ENCODE assay signal across 29 mouse cellular contexts in the genomic region with DNA sequence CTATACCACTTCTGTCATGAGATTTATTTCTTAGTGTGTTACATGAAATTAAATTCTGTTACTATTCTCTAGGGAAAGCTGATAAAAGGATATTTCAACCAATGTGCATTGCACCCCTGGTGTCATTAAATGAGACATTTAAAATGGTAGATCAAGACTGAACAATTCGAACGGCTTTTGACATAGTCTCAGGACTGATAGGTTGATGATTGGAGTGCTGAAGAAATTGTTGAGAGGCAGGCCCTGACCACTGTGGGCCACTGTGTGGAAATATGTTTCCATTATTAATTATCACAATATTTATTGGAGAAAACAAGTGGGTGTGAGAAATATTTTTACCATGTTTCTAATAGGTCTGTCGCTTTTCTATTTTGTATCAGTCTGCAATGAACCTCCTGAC.
DNase-seq lines count a peak whose midpoint lies in the region; ATAC-seq and TF ChIP-seq lines count a peak whose summit lies in the region.
"Had no signal": no experiment of that assay in that cellular context is flagged by ENCODE, and none has a peak within 500 bp of the region (broad histone marks: within the 10 kb centered on the region; RNA-seq: fewer than 3 reads in every experiment).

No protein-coding gene starts in this region.

- H3K27me3 ChIP-seq in hindbrain, embryonic 11.5 days (ENCODE audit: control insufficient read depth, insufficient read depth, low read length), result no peaks in the 10 kb centered on the region
- no peaks in the 10 kb centered on the region for H3K27me3 ChIP-seq in hindbrain, embryonic 16.5 days (replicated peaks; ENCODE audit: control insufficient read depth, insufficient read depth, low read length)
- H3K27me3 ChIP-seq in hindbrain, embryonic 14.5 days (ENCODE audit: control insufficient read depth, insufficient read depth, low read length), result no peaks in the 10 kb centered on the region
- no peaks in the 10 kb centered on the region for H3K27me3 ChIP-seq in hindbrain, postnatal 0 days (ENCODE audit: insufficient read depth, low read length)
- H3K27me3 ChIP-seq in midbrain, embryonic 16.5 days (ENCODE audit: control insufficient read depth, insufficient read depth, low read depth, low read length), result no peaks in the 10 kb centered on the region
- no peaks in the 10 kb centered on the region for H3K27me3 ChIP-seq in midbrain, postnatal 0 days (ENCODE audit: insufficient read depth, low read length)
- H3K27me3 ChIP-seq in neural tube, embryonic 12.5 days (replicated peaks), result no peaks in the 10 kb centered on the region
- no peaks in the 10 kb centered on the region for H3K27me3 ChIP-seq in neural tube, embryonic 15.5 days (replicated peaks)
- H3K27me3 ChIP-seq: CH12.LX; embryonic facial prominence, embryonic 13.5 days; embryonic facial prominence, embryonic 15.5 days; forebrain, embryonic 12.5 days; Patski had no signal

- H3K4me1 ChIP-seq in hindbrain, embryonic 11.5 days (replicated peaks; ENCODE audit: control insufficient read depth, insufficient read depth, low read length), result no peaks in the 10 kb centered on the region
- H3K4me1 ChIP-seq in hindbrain, embryonic 16.5 days (ENCODE audit: control insufficient read depth, insufficient read depth, low read depth, low read length), result no peaks in the 10 kb centered on the region
- no peaks in the 10 kb centered on the region for H3K4me1 ChIP-seq in hindbrain, embryonic 14.5 days (replicated peaks; ENCODE audit: control insufficient read depth, insufficient read depth, low read length)
- H3K4me1 ChIP-seq in hindbrain, postnatal 0 days (ENCODE audit: insufficient read depth, low read length), result no peaks in the 10 kb centered on the region
- H3K4me1 ChIP-seq in midbrain, embryonic 16.5 days (ENCODE audit: control insufficient read depth, insufficient read depth, low read length), result no peaks in the 10 kb centered on the region
- no peaks in the 10 kb centered on the region for H3K4me1 ChIP-seq in midbrain, postnatal 0 days (ENCODE audit: insufficient read depth, low read length)
- no peaks in the 10 kb centered on the region for H3K4me1 ChIP-seq in neural tube, embryonic 12.5 days
- no peaks in the 10 kb centered on the region for H3K4me1 ChIP-seq in neural tube, embryonic 15.5 days
- H3K4me1 ChIP-seq: embryonic facial prominence, embryonic 13.5 days; embryonic facial prominence, embryonic 15.5 days; forebrain, embryonic 10.5 days; forebrain, embryonic 12.5 days had no signal

- peak; percentile 68 for ATAC-seq in hindbrain, embryonic 11.5 days (ENCODE audit: low FRiP score)
- ATAC-seq in hindbrain, embryonic 16.5 days, result no peak
- no peak for ATAC-seq in hindbrain, embryonic 14.5 days (ENCODE audit: low FRiP score)
- no peak for ATAC-seq in hindbrain, postnatal 0 days
- ATAC-seq in midbrain, embryonic 16.5 days, result peak; percentile 45; the same call in 1 of the 2 replicates
- ATAC-seq in midbrain, postnatal 0 days (ENCODE audit: low FRiP score), result no peak
- ATAC-seq in neural tube, embryonic 12.5 days (ENCODE audit: low FRiP score, low read depth), result peak; percentile 41; the same call in 1 of the 2 replicates
- no peak for ATAC-seq in neural tube, embryonic 15.5 days (ENCODE audit: low FRiP score)
- ATAC-seq: activated CD4-positive, CD25-positive, alpha-beta regulatory T cell, adult 4 months; CD4-positive, CD25-positive, alpha-beta regulatory T cell, adult 4 months; forebrain, embryonic 14.5 days; Patski had no signal

- no peak overlapping the region for H3K4me3 ChIP-seq in hindbrain, embryonic 11.5 days (ENCODE audit: low read depth, low read length)
- H3K4me3 ChIP-seq in hindbrain, embryonic 16.5 days (ENCODE audit: low read length), result no peak overlapping the region
- H3K4me3 ChIP-seq in hindbrain, embryonic 14.5 days (replicated peaks; ENCODE audit: low read length), result no peak overlapping the region
- no peak overlapping the region for H3K4me3 ChIP-seq in hindbrain, postnatal 0 days (ENCODE audit: low read length)
- no peak overlapping the region for H3K4me3 ChIP-seq in midbrain, embryonic 16.5 days (ENCODE audit: low read depth, low read length)
- no peak overlapping the region for H3K4me3 ChIP-seq in midbrain, postnatal 0 days (ENCODE audit: low read depth, low read length)
- H3K4me3 ChIP-seq in neural tube, embryonic 12.5 days, result no peak overlapping the region
- no peak overlapping the region for H3K4me3 ChIP-seq in neural tube, embryonic 15.5 days (replicated peaks)
- H3K4me3 ChIP-seq: embryonic facial prominence, embryonic 13.5 days; embryonic facial prominence, embryonic 15.5 days; erythroblast, embryonic 14.5 days; forebrain, embryonic 10.5 days; forebrain, embryonic 12.5 days had no signal

- 82% methylated on average over 3 of the region's 3 CpGs for WGBS in hindbrain, embryonic 11.5 days
- 71% methylated on average over 3 of the region's 3 CpGs for WGBS in hindbrain, embryonic 16.5 days
- 67% methylated on average over 3 of the region's 3 CpGs for WGBS in hindbrain, embryonic 14.5 days
- WGBS in hindbrain, postnatal 0 days, result 76% methylated on average over 3 of the region's 3 CpGs
- WGBS in midbrain, embryonic 16.5 days, result 77% methylated on average over 3 of the region's 3 CpGs
- 83% methylated on average over 3 of the region's 3 CpGs for WGBS in midbrain, postnatal 0 days
- 73% methylated on average over 3 of the region's 3 CpGs for WGBS in neural tube, embryonic 12.5 days
- WGBS in neural tube, embryonic 15.5 days, result 66% methylated on average over 3 of the region's 3 CpGs

- TF ChIP-seq CTCF in hindbrain, postnatal 0 days (IDR thresholded peaks at IDR 0.05; ENCODE audit: low read depth), result no peak
- TF ChIP-seq CTCF in midbrain, postnatal 0 days (IDR thresholded peaks at IDR 0.05), result no peak

- no peaks in the 10 kb centered on the region for H3K36me3 ChIP-seq in hindbrain, embryonic 11.5 days (ENCODE audit: control insufficient read depth, insufficient read depth, low read length)
- no peaks in the 10 kb centered on the region for H3K36me3 ChIP-seq in hindbrain, embryonic 16.5 days (ENCODE audit: control insufficient read depth, insufficient read depth, low read length)
- no peaks in the 10 kb centered on the region for H3K36me3 ChIP-seq in hindbrain, embryonic 14.5 days (replicated peaks; ENCODE audit: control insufficient read depth, insufficient read depth)
- H3K36me3 ChIP-seq in hindbrain, postnatal 0 days (ENCODE audit: insufficient read depth, low read length), result no peaks in the 10 kb centered on the region
- H3K36me3 ChIP-seq in midbrain, embryonic 16.5 days (ENCODE audit: control insufficient read depth, insufficient read depth, low read length), result no peaks in the 10 kb centered on the region
- H3K36me3 ChIP-seq in midbrain, postnatal 0 days (ENCODE audit: insufficient read depth, low read length), result no peaks in the 10 kb centered on the region
- no peaks in the 10 kb centered on the region for H3K36me3 ChIP-seq in neural tube, embryonic 12.5 days
- H3K36me3 ChIP-seq in neural tube, embryonic 15.5 days, result no peaks in the 10 kb centered on the region
- H3K36me3 ChIP-seq: embryonic facial prominence, embryonic 13.5 days; embryonic facial prominence, embryonic 15.5 days; forebrain, embryonic 10.5 days; forebrain, embryonic 12.5 days; G1E had no signal

- no peak overlapping the region for H3K4me2 ChIP-seq in hindbrain, embryonic 11.5 days (replicated peaks; ENCODE audit: low read depth, low read length)
- no peak overlapping the region for H3K4me2 ChIP-seq in hindbrain, embryonic 16.5 days (ENCODE audit: low read length)
- no peak overlapping the region for H3K4me2 ChIP-seq in hindbrain, embryonic 14.5 days (replicated peaks)
- no peak overlapping the region for H3K4me2 ChIP-seq in hindbrain, postnatal 0 days (ENCODE audit: low read depth, low read length)
- H3K4me2 ChIP-seq in midbrain, embryonic 16.5 days (ENCODE audit: low read length), result no peak overlapping the region
- H3K4me2 ChIP-seq in midbrain, postnatal 0 days (ENCODE audit: low read depth, low read length, poor library complexity, severe bottlenecking), result no peak overlapping the region
- no peak overlapping the region for H3K4me2 ChIP-seq in neural tube, embryonic 12.5 days (replicated peaks)
- no peak overlapping the region for H3K4me2 ChIP-seq in neural tube, embryonic 15.5 days
- H3K4me2 ChIP-seq: embryonic facial prominence, embryonic 13.5 days; embryonic facial prominence, embryonic 15.5 days; forebrain, embryonic 12.5 days had no signal

- H3K9me3 ChIP-seq in hindbrain, embryonic 11.5 days (ENCODE audit: control insufficient read depth, low read length), result no peaks in the 10 kb centered on the region
- H3K9me3 ChIP-seq in hindbrain, embryonic 16.5 days (ENCODE audit: control insufficient read depth, low read length), result no peaks in the 10 kb centered on the region
- no peaks in the 10 kb centered on the region for H3K9me3 ChIP-seq in hindbrain, embryonic 14.5 days (ENCODE audit: control insufficient read depth, low read length)
- H3K9me3 ChIP-seq in hindbrain, postnatal 0 days (ENCODE audit: low read length), result no peaks in the 10 kb centered on the region
- H3K9me3 ChIP-seq in midbrain, embryonic 16.5 days (replicated peaks; ENCODE audit: control insufficient read depth, low read length, poor library complexity, severe bottlenecking), result no peaks in the 10 kb centered on the region
- no peaks in the 10 kb centered on the region for H3K9me3 ChIP-seq in midbrain, postnatal 0 days (ENCODE audit: low read length)
- H3K9me3 ChIP-seq in neural tube, embryonic 12.5 days, result no peaks in the 10 kb centered on the region
- no peaks in the 10 kb centered on the region for H3K9me3 ChIP-seq in neural tube, embryonic 15.5 days (replicated peaks)
- H3K9me3 ChIP-seq: embryonic facial prominence, embryonic 13.5 days; embryonic facial prominence, embryonic 15.5 days; forebrain, embryonic 10.5 days; forebrain, embryonic 12.5 days; G1E had no signal

- no peak overlapping the region for H3K9ac ChIP-seq in hindbrain, embryonic 11.5 days (ENCODE audit: low read depth, low read length)
- no peak overlapping the region for H3K9ac ChIP-seq in hindbrain, embryonic 16.5 days (ENCODE audit: low read depth, low read length)
- H3K9ac ChIP-seq in hindbrain, embryonic 14.5 days, result no peak overlapping the region
- no peak overlapping the region for H3K9ac ChIP-seq in hindbrain, postnatal 0 days (replicated peaks; ENCODE audit: low read length)
- no peak overlapping the region for H3K9ac ChIP-seq in midbrain, embryonic 16.5 days (ENCODE audit: low read depth, low read length)
- no peak overlapping the region for H3K9ac ChIP-seq in midbrain, postnatal 0 days (replicated peaks; ENCODE audit: low read length, poor library complexity, severe bottlenecking)
- no peak overlapping the region for H3K9ac ChIP-seq in neural tube, embryonic 12.5 days
- H3K9ac ChIP-seq in neural tube, embryonic 15.5 days (replicated peaks), result no peak overlapping the region
- H3K9ac ChIP-seq: embryonic facial prominence, embryonic 13.5 days; embryonic facial prominence, embryonic 15.5 days; forebrain, embryonic 12.5 days had no signal

- DNase-seq in hindbrain, embryonic 11.5 days (ENCODE audit: low spot score), result no peak
- DNase-seq in hindbrain, embryonic 14.5 days (ENCODE audit: low spot score), result no peak
- no peak for DNase-seq in hindbrain, postnatal 0 days (ENCODE audit: low spot score)
- DNase-seq in midbrain, postnatal 0 days (ENCODE audit: low spot score), result no peak
- DNase-seq: adrenal gland, postnatal 10 days; adrenal gland, postnatal 25 days; B cell, adult 2 months; cerebellum, adult 11 months; cerebellum, adult 18-20 months; cerebellum, adult 8-10 months; cerebellum, adult 9-11 months; cerebellum, postnatal 14 days; cerebellum, postnatal 36 days; embryo, embryonic 11 days had no signal

- H3K27ac ChIP-seq in hindbrain, embryonic 11.5 days (ENCODE audit: low read depth, low read length), result no peak overlapping the region
- no peak overlapping the region for H3K27ac ChIP-seq in hindbrain, embryonic 16.5 days (ENCODE audit: low read depth, low read length)
- 0 out of 2 replicates have a peak overlapping the region, but pooled peaks have one; percentile 49 for H3K27ac ChIP-seq in hindbrain, embryonic 14.5 days
- H3K27ac ChIP-seq in hindbrain, postnatal 0 days, result no peak overlapping the region
- no peak overlapping the region for H3K27ac ChIP-seq in midbrain, embryonic 16.5 days (ENCODE audit: low read length)
- H3K27ac ChIP-seq in midbrain, postnatal 0 days (ENCODE audit: low read depth, low read length), result no peak overlapping the region
- H3K27ac ChIP-seq in neural tube, embryonic 12.5 days, result no peak overlapping the region
- H3K27ac ChIP-seq in neural tube, embryonic 15.5 days (replicated peaks), result no peak overlapping the region
- H3K27ac ChIP-seq: embryonic facial prominence, embryonic 13.5 days; embryonic facial prominence, embryonic 15.5 days; forebrain, embryonic 10.5 days; forebrain, embryonic 12.5 days had no signal

Comparison
In these comparisons a context has a peak if more than half of its experiments do, and no peak if none do; other contexts are left out.
1. ATAC-seq: peak in hindbrain, embryonic 11.5 days (single experiment), midbrain, embryonic 16.5 days (single experiment) and neural tube, embryonic 12.5 days (single experiment); none in hindbrain, embryonic 16.5 days (single experiment), hindbrain, embryonic 14.5 days (single experiment), hindbrain, postnatal 0 days (single experiment), midbrain, postnatal 0 days (single experiment) and neural tube, embryonic 15.5 days (single experiment).